Mouse (Mus musculus) midbrain, embryonic 11.5 days (tissue): Measurements from ENCODE around the gene Gngt1. TPM values are rescaled to one million over a fixed set of nuclear protein-coding genes. Genes with fewer than 3 reads are reported as not detected.

Source experiments
- ATAC-seq: fragments of 200-750 bp; cut with Nextera tagmentation; 2 replicates; pipeline ENCODE4 v1.8.0; 2017; ENCODE audit warnings: moderate TSS enrichment, moderate library complexity; ENCODE audit not compliant: low FRiP score
- DNase-seq: peaks from one replicate; pipeline ENCODE4 v3.0.0; 2015; ENCODE audit warnings: low spot score; ENCODE audit errors: missing footprints
- H3K27ac ChIP-seq: fragments of 300-500 bp; sonication (generic); 2 replicates; pipeline ENCODE4 v1.5.1; 2014; ENCODE audit warnings: low read depth, low read length
- H3K27me3 ChIP-seq: fragments of 300-500 bp; sonication (generic); 2 replicates; pipeline ENCODE4 v1.6.1; 2014; ENCODE audit warnings: mild to moderate bottlenecking, low read length, moderate library complexity, mixed read lengths; ENCODE audit not compliant: control insufficient read depth, insufficient read depth
- H3K36me3 ChIP-seq: fragments of 300-500 bp; sonication (generic); 2 replicates; pipeline ENCODE4 v1.6.1; 2014; ENCODE audit warnings: mild to moderate bottlenecking, low read length, moderate library complexity, mixed read lengths; ENCODE audit not compliant: control insufficient read depth, insufficient read depth
- H3K4me1 ChIP-seq: fragments of 300-500 bp; sonication (generic); 2 replicates; pipeline ENCODE4 v1.6.1; 2014; ENCODE audit warnings: low read length; ENCODE audit not compliant: control insufficient read depth, insufficient read depth
- H3K4me2 ChIP-seq: fragments of 300-500 bp; sonication (generic); 2 replicates; pipeline ENCODE4 v1.6.1; 2014; ENCODE audit warnings: mild to moderate bottlenecking, moderate library complexity
- H3K4me3 ChIP-seq: fragments of 300-500 bp; sonication (generic); 2 replicates; pipeline ENCODE4 v1.5.1; 2014; ENCODE audit warnings: low read depth, low read length
- H3K9ac ChIP-seq: fragments of 300-500 bp; sonication (generic); 2 replicates; pipeline ENCODE4 v1.6.1; 2014; ENCODE audit warnings: low read length
- H3K9me3 ChIP-seq: fragments of 300-500 bp; sonication (generic); 2 replicates; pipeline ENCODE4 v1.6.1; 2016; ENCODE audit warnings: low read length; ENCODE audit not compliant: control insufficient read depth
- WGBS: fragments of 180-500 bp; shearing (Covaris S2); extraction: QIAGEN DNeasy Blood & Tissue Kit; methylation state at CpG from one replicate; pipeline ENCODE4 v1.1.7; 2014; 5-methylcytosine and 5-hydroxymethylcytosine counted together
- polyA plus RNA-seq: library from polyadenylated mRNA; unstranded; fragments of >200 nt; fragmentation: Nextera tagmentation; extraction: Ambion mirVana; gene quantifications from 2 replicates; pipeline ENCODE4 v1.2.1, GENCODE M21; 2014

Gene Gngt1
- not detected in 2 replicates for polyA plus RNA-seq

DNA sequence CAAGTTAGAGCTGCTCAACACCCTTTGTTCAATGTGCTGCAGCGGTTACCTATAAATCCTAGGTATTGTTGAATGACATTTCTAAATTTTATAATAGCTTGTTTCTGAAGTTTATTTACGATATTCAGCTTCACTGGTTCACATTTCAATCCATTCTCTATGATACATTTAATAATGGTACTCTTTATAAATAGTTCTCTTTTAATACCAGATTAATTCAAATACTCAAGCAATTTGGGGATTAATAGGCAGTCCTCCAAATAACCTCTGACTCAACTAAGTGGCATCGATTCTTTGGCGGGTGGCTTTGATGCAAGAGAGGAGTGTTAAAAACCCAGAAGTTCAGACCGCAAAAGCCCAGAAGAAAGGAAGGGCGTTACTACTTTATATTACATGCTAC lies at the start of gene Gngt1:
Gngt1 (plus strand) TSS at position 301 of the 400 bp plus-strand sequence.
- Histone ChIP-seq H3K27me3 (no peaks in the 10 kb centered on the region), H3K4me3 (no peak within 1 kb of the TSS), H3K9me3 (no peaks in the 10 kb centered on the region), H3K4me1 (no peaks in the 10 kb centered on the region), H3K27ac (no peak within 1 kb of the TSS), H3K36me3 (no peaks in the 10 kb centered on the region), H3K4me2 (no peak within 1 kb of the TSS), H3K9ac (no peak within 1 kb of the TSS)
- WGBS: 89% methylated on average over 6 of the region's 6 CpGs
- ATAC-seq (no peak), DNase-seq (no peak)

DNA sequence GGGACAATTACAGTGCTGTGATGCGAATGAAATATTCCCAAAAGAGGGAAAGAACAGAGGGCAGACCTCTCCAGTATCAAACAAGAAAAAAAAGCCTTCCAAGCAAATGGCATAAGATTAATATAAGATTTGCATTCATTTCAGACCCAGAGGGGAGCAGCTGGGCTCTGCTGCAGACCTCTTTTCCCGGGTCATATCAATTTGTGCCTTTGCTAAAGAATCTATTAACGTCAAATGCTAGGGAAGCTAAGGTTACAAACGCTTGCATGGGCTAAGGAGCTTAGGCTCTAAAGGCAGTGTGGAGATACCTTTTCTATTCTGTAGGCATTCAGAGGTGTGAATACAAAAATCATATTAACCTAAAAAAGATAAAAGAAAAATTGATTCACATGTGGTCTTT lies 38.6 kb upstream of the Gngt1 start:
- Histone ChIP-seq H3K9me3 (no peaks in the 10 kb centered on the region), H3K36me3 (no peaks in the 10 kb centered on the region), H3K4me3 (no peak overlapping the region), H3K4me1 (no peaks in the 10 kb centered on the region), H3K4me2 (no peak overlapping the region), H3K27ac (no peak overlapping the region), H3K9ac (no peak overlapping the region), H3K27me3 (no peaks in the 10 kb centered on the region)
- 36% methylated on average over 4 of the region's 4 CpGs for WGBS
- DNase-seq (no peak), ATAC-seq (peak; percentile 71; the same call in 1 of the 2 replicates)

DNA sequence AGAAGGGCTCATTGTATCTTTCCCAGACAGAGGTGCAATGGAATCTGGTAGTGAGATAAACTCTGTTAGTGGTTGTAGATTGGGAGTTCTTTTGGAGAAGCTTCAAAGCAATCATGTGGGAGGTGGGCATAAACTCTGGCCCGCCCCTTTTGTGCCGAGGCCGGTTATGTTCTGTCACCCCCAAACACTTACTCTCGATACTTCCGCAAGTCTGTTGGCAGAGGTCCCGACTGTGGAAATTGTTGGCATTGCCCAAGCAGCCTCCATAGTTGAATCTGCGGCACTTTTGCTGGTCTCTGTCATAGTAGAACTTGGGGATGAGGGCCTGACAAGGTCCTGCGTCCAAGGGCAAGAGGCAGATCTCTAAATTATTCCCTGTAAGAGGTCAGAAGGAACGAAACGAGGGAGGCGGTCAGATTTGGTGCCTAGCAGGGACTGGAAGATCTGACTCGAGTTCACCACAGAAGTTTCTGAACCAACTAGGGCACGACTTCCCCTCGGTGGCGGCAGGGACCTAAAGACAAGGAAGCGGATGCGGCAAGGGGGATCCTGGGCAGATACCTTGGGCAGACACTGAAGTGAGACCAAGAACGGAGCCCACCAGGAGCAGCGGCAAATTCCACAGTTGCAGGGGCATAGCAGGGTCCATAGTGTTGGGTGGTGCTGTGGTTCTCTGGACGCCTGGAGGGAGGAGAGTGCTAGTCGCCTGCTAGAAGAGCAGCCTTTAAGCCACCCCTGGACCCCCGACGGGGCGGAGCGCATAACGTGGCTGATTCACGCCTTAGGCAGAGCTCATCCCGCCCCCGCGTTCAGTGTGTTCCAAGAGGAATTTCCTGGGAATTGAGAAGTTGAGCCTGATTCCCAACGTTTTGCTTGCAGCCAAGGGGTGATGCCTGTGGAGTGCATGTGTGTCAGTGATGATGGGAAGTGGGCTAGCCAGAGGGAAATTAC lies 25.6 kb upstream of the Gngt1 start:
- no peak overlapping the region for H3K9ac ChIP-seq
- ATAC-seq: no peak
- WGBS: 32% methylated on average over 31 of the region's 31 CpGs

DNA sequence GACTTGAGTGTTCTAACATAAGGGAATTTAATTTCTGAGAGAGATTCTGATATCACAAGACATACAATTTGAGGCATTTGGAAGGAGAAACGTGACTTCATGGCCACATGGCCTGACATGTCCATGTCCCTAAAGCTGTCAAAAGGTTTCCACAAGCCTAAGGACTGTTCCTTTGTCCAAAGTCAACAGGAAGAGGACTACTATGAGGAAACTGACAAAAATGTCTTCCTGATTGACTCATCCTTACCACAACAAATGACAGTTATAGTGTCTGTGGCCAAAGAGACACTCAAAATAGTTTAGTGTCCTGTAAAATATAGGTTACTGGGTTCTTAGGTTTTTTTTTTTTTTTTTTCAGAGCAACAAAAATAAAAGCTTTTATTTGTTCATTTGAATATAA lies 19.9 kb upstream of the Gngt1 start:
- no peaks in the 10 kb centered on the region for H3K9me3 ChIP-seq
- WGBS: 91% methylated on average over 1 of the region's 1 CpGs
- no peak for ATAC-seq

More for the DNA sequence above, 25.6 kb upstream of the Gngt1 start:
- no peak for DNase-seq
- Histone ChIP-seq H3K36me3 (no peaks in the 10 kb centered on the region), H3K9me3 (no peaks in the 10 kb centered on the region), H3K4me3 (no peak overlapping the region), H3K27ac (no peak overlapping the region), H3K27me3 (no peaks in the 10 kb centered on the region), H3K4me2 (peak overlapping the region; percentile 11; the same call in 1 of the 2 replicates), H3K4me1 (no peaks in the 10 kb centered on the region)

DNA sequence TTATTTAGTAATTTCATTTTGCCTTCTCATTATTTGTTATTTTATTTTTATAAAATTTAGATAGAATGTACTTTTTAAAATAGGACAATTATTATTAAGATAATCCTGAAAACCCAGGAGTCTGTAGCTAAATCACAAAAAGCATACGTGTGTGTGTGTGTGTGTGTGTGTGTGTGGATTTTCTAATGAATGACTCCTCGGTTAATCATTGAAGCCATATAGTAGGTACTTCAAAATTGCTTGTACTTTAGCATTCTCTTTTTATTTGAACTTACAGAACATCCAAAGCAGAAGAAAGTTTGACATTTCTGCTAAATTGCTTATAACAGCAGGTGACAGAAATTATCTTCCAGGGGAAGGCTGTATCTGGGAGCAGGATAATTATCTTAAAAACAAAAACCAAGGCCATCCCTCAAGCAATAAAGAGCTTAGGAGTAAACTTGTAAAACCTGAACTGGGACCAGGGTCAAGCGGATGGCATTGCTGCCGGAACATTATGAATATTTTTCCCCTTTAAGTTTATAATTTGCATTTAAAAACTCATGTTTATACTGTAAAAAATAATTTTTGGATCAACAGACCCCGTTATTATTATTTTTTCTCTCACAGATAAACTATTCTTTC lies 10.8 kb upstream of the Gngt1 start:
- H3K36me3 ChIP-seq: no peaks in the 10 kb centered on the region
- H3K4me3 ChIP-seq: no peak overlapping the region
- H3K9ac ChIP-seq: no peak overlapping the region
- no peak overlapping the region for H3K4me2 ChIP-seq
- no peak for ATAC-seq
- no peaks in the 10 kb centered on the region for H3K4me1 ChIP-seq
- WGBS: 89% methylated on average over 5 of the region's 5 CpGs
- DNase-seq: no peak
- H3K27me3 ChIP-seq: no peaks in the 10 kb centered on the region
- H3K9me3 ChIP-seq: no peaks in the 10 kb centered on the region
- H3K27ac ChIP-seq: no peak overlapping the region

More for the DNA sequence above, 19.9 kb upstream of the Gngt1 start:
- Histone ChIP-seq H3K4me2 (no peak overlapping the region), H3K9ac (no peak overlapping the region), H3K27ac (no peak overlapping the region), H3K27me3 (no peaks in the 10 kb centered on the region), H3K4me1 (no peaks in the 10 kb centered on the region), H3K36me3 (no peaks in the 10 kb centered on the region), H3K4me3 (no peak overlapping the region)
- DNase-seq: no peak

GRCm38 (mm10) chr6:3988750-3989149 lies 4.8 kb upstream of the Gngt1 start, which contains the start of gene Tfpi2:
TSS of gene Tfpi2 (minus strand) at chr6:3988919.
- H3K27ac ChIP-seq: no peak within 1 kb of the TSS
- no peaks in the 10 kb centered on the region for H3K36me3 ChIP-seq
- ATAC-seq (no peak), DNase-seq (no peak)
- no peaks in the 10 kb centered on the region for H3K4me1 ChIP-seq
- no peak within 1 kb of the TSS for H3K4me3 ChIP-seq
- 90% methylated on average over 3 of the region's 3 CpGs for WGBS
- no peak within 1 kb of the TSS for H3K4me2 ChIP-seq
- no peaks in the 10 kb centered on the region for H3K27me3 ChIP-seq
- H3K9me3 ChIP-seq: no peaks in the 10 kb centered on the region
- H3K9ac ChIP-seq: no peak within 1 kb of the TSS

GRCm38 (mm10) chr6:3998089-3998488 lies 4.5 kb downstream of the Gngt1 start:
- Histone ChIP-seq H3K27ac (no peak overlapping the region), H3K27me3 (no peaks in the 10 kb centered on the region), H3K4me2 (no peak overlapping the region), H3K36me3 (no peaks in the 10 kb centered on the region), H3K9me3 (no peaks in the 10 kb centered on the region), H3K4me1 (no peaks in the 10 kb centered on the region), H3K9ac (no peak overlapping the region), H3K4me3 (no peak overlapping the region)
- 83% methylated on average over 4 of the region's 4 CpGs for WGBS
- ATAC-seq (no peak), DNase-seq (no peak)

- ATAC-seq (no peak), DNase-seq (no peak)
- Histone ChIP-seq H3K4me2 (no peak overlapping the region), H3K4me1 (no peaks in the 10 kb centered on the region; the same call in 1 of the 2 replicates), H3K27ac (no peak overlapping the region), H3K27me3 (no peaks in the 10 kb centered on the region), H3K36me3 (no peaks in the 10 kb centered on the region), H3K9me3 (no peaks in the 10 kb centered on the region), H3K4me3 (no peak overlapping the region), H3K9ac (no peak overlapping the region)
- 71% methylated on average over 6 of the region's 6 CpGs for WGBS
Measured at GRCm38 (mm10) chr6:3999296-3999695, 5.7 kb downstream of the Gngt1 start.

- Histone ChIP-seq H3K4me3 (no peak overlapping the region), H3K9ac (no peak overlapping the region), H3K27me3 (no peaks in the 10 kb centered on the region), H3K27ac (no peak overlapping the region), H3K36me3 (no peaks in the 10 kb centered on the region), H3K4me1 (no peaks in the 10 kb centered on the region; the same call in 1 of the 2 replicates), H3K4me2 (no peak overlapping the region), H3K9me3 (no peaks in the 10 kb centered on the region)
- DNase-seq (no peak), ATAC-seq (no peak)
- WGBS: 85% methylated on average over 3 of the region's 3 CpGs
Measured at GRCm38 (mm10) chr6:4000716-4001115, 7.1 kb downstream of the Gngt1 start.
